Mouse (Mus musculus): ENCODE data around the gene Olfr522. TPM values are rescaled to one million over a fixed set of nuclear protein-coding genes. Genes with fewer than 3 reads are reported as not detected.

Gene Olfr522
- polyA plus RNA-seq, 1 experiment from 2014 or later, result not detected

- peak; percentile 43 for ATAC-seq
- no peak overlapping the region for H3K27ac ChIP-seq (ENCODE audit: low read length)
- no peaks in the 10 kb centered on the region for H3K27me3 ChIP-seq (ENCODE audit: control insufficient read depth, insufficient read depth, low read depth, low read length)
- no peaks in the 10 kb centered on the region; the same call in 1 of the 2 replicates for H3K4me1 ChIP-seq (ENCODE audit: control insufficient read depth, insufficient read depth, low read length)
- H3K9me3 ChIP-seq (replicated peaks; ENCODE audit: control insufficient read depth, low read length, poor library complexity, severe bottlenecking), result no peaks in the 10 kb centered on the region
- peak overlapping the region; percentile 82 for H3K4me2 ChIP-seq (ENCODE audit: low read length)
- 9% methylated on average over 5 of the region's 5 CpGs for WGBS
- no peaks in the 10 kb centered on the region for H3K36me3 ChIP-seq (ENCODE audit: control insufficient read depth, insufficient read depth, low read length)
- peak overlapping the region; percentile 65 for H3K4me3 ChIP-seq (ENCODE audit: low read depth, low read length)
- H3K9ac ChIP-seq (ENCODE audit: low read depth, low read length), result peak overlapping the region; percentile 84
Observed at GRCm38 (mm10) chr7:140126022-140126350, 38.6 kb downstream of the Olfr522 start.

DNA sequence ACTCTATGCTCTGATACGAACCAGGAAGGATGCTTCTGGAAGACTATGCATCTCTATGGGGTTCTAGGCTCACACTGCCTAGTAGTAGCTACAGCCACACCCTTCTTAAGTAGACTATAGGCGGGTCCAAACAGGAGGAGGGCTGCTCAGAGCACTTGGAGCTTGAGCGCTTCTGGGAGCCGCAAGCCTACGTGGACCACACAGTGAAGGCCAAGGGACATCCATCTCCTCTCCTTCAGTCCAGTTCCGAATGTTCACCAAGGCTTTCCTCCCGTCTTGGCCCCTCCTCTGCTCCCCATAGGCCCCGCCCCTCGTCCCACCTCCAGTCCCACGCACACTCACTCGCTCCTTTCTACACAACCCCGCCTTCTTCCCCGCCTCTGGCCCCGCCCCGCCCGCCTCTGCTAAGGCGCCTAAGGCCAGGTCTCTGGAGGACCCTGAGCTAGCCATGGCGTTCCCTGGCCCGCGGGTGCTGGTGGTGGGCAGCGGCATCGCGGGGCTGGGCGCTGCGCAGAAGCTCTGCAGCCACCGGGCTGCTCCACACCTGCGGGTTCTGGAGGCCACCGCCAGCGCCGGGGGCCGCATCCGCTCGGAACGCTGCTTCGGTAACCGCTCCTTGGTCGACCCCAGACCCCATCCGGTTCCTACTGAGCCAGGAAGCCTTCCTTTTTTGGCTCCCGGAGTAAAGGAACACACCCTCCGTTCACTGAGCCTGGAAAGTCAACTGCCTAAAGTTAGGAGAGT, 39.1 kb downstream of the Olfr522 start:
- peak overlapping the region; percentile 65 for H3K4me3 ChIP-seq (ENCODE audit: low read depth, low read length)
- H3K4me2 ChIP-seq (ENCODE audit: low read length), result peak overlapping the region; percentile 82
- no peaks in the 10 kb centered on the region for H3K36me3 ChIP-seq (ENCODE audit: control insufficient read depth, insufficient read depth, low read length)
- H3K9me3 ChIP-seq (replicated peaks; ENCODE audit: control insufficient read depth, low read length, poor library complexity, severe bottlenecking), result no peaks in the 10 kb centered on the region
- no peak overlapping the region for H3K27ac ChIP-seq (ENCODE audit: low read length)
- H3K4me1 ChIP-seq (ENCODE audit: control insufficient read depth, insufficient read depth, low read length), result no peaks in the 10 kb centered on the region; the same call in 1 of the 2 replicates
- WGBS, result 1% methylated on average over 40 of the region's 40 CpGs
- peak overlapping the region; percentile 84 for H3K9ac ChIP-seq (ENCODE audit: low read depth, low read length)
- H3K27me3 ChIP-seq (ENCODE audit: control insufficient read depth, insufficient read depth, low read depth, low read length), result no peaks in the 10 kb centered on the region
- peak; percentile 95 for ATAC-seq

DNA sequence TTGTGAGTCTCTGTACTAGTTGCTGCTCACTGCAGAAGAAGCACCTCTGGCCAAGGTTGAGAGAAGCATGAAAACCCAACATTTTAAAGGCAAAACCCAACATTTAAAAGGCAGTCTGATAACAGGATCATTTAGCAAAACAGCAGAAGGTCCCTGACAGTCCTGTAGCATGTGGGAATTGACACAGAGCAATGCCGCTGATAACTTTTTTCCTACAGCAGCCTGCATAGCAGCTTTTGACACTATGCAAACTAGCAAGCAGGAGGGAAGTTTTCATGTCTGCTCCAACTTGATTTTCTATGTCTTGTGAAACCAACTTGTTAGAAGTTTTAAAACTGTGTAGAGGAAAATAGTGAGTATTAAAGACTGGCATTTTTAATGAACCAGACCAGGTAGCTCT, 40.2 kb downstream of the Olfr522 start:
- WGBS, result 97% methylated on average over 1 of the region's 1 CpGs

GRCm38 (mm10) chr7:140122765-140123164, 41.8 kb downstream of the Olfr522 start:
- Histone ChIP-seq H3K4me1 (ENCODE audit: control insufficient read depth, insufficient read depth, low read length) (no peaks in the 10 kb centered on the region; the same call in 1 of the 2 replicates), H3K9ac (ENCODE audit: low read depth, low read length) (no peak overlapping the region), H3K4me3 (ENCODE audit: low read depth, low read length) (no peak overlapping the region), H3K4me2 (ENCODE audit: low read length) (no peak overlapping the region), H3K36me3 (ENCODE audit: control insufficient read depth, insufficient read depth, low read length) (no peaks in the 10 kb centered on the region), H3K27ac (ENCODE audit: low read length) (no peak overlapping the region), H3K27me3 (ENCODE audit: control insufficient read depth, insufficient read depth, low read depth, low read length) (no peaks in the 10 kb centered on the region), H3K9me3 (replicated peaks; ENCODE audit: control insufficient read depth, low read length, poor library complexity, severe bottlenecking) (no peaks in the 10 kb centered on the region)
- ATAC-seq, result no peak
- 33% methylated on average over 4 of the region's 4 CpGs for WGBS

More for the DNA sequence above, 40.2 kb downstream of the Olfr522 start:
- Histone ChIP-seq H3K36me3 (ENCODE audit: control insufficient read depth, insufficient read depth, low read length) (no peaks in the 10 kb centered on the region), H3K27me3 (ENCODE audit: control insufficient read depth, insufficient read depth, low read depth, low read length) (no peaks in the 10 kb centered on the region), H3K4me2 (ENCODE audit: low read length) (no peak overlapping the region), H3K9ac (ENCODE audit: low read depth, low read length) (no peak overlapping the region), H3K9me3 (replicated peaks; ENCODE audit: control insufficient read depth, low read length, poor library complexity, severe bottlenecking) (no peaks in the 10 kb centered on the region), H3K4me3 (ENCODE audit: low read depth, low read length) (no peak overlapping the region), H3K27ac (ENCODE audit: low read length) (no peak overlapping the region), H3K4me1 (ENCODE audit: control insufficient read depth, insufficient read depth, low read length) (no peaks in the 10 kb centered on the region; the same call in 1 of the 2 replicates)
- no peak for ATAC-seq

DNA sequence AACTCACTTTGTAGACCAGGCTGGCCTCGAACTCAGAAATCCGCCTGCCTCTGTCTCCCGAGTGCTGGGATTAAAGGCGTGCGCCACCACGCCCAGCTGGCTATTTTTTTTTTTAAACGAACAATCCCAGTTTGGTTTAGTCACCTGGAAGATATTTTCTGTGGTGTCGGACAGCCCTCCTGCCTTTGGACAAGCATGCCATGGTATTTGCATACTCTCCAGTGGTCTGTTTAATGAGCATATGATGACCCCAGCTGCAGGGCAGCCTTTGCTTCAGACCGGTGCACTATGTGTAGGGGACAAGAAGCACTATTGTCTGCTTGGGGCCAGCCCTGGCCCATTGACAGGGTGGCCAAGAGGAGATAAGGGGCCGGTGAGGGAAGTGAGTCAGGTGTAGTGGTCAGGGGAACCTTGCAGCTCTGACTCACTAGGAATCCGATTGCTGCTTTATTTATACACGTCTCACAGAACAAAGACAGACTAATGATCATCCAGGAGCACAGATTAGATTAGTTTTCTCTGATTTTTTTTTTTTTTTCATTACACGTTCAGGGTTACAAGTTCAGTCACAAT, 43.1 kb downstream of the Olfr522 start:
- no peak overlapping the region for H3K27ac ChIP-seq (ENCODE audit: low read length)
- H3K27me3 ChIP-seq (ENCODE audit: control insufficient read depth, insufficient read depth, low read depth, low read length), result no peaks in the 10 kb centered on the region
- H3K9ac ChIP-seq (ENCODE audit: low read depth, low read length), result no peak overlapping the region
- peaks cover 5% of the 10 kb centered on the region; the same call in 1 of the 2 replicates for H3K4me1 ChIP-seq (ENCODE audit: control insufficient read depth, insufficient read depth, low read length)
- no peak overlapping the region for H3K4me2 ChIP-seq (ENCODE audit: low read length)
- no peak for ATAC-seq
- 74% methylated on average over 11 of the region's 13 CpGs for WGBS
- H3K9me3 ChIP-seq (replicated peaks; ENCODE audit: control insufficient read depth, low read length, poor library complexity, severe bottlenecking), result no peaks in the 10 kb centered on the region
- no peaks in the 10 kb centered on the region for H3K36me3 ChIP-seq (ENCODE audit: control insufficient read depth, insufficient read depth, low read length)
- H3K4me3 ChIP-seq (ENCODE audit: low read depth, low read length), result no peak overlapping the region

- 97% methylated on average over 2 of the region's 2 CpGs for WGBS
- H3K36me3 ChIP-seq (ENCODE audit: control insufficient read depth, insufficient read depth, low read length), result no peaks in the 10 kb centered on the region
- no peak overlapping the region for H3K4me2 ChIP-seq (ENCODE audit: low read length)
- H3K9me3 ChIP-seq (replicated peaks; ENCODE audit: control insufficient read depth, low read length, poor library complexity, severe bottlenecking), result no peaks in the 10 kb centered on the region
- H3K27me3 ChIP-seq (ENCODE audit: control insufficient read depth, insufficient read depth, low read depth, low read length), result no peaks in the 10 kb centered on the region
- H3K27ac ChIP-seq (ENCODE audit: low read length), result no peak overlapping the region
- no peak for ATAC-seq
- peaks cover 8% of the 10 kb centered on the region; the same call in 1 of the 2 replicates for H3K4me1 ChIP-seq (ENCODE audit: control insufficient read depth, insufficient read depth, low read length)
- no peak overlapping the region for H3K4me3 ChIP-seq (ENCODE audit: low read depth, low read length)
- no peak overlapping the region for H3K9ac ChIP-seq (ENCODE audit: low read depth, low read length)
Observed at GRCm38 (mm10) chr7:140120484-140120883, 44.1 kb downstream of the Olfr522 start.

GRCm38 (mm10) chr7:140116329-140117054, 48.1 kb downstream of the Olfr522 start, which contains the start of gene Echs1:
Echs1 (minus strand) TSS chr7:140116476.
- Histone ChIP-seq H3K9ac (ENCODE audit: low read depth, low read length) (peak within 1 kb of the TSS; percentile 86), H3K27ac (ENCODE audit: low read length) (peak within 1 kb of the TSS; percentile 84), H3K27me3 (ENCODE audit: control insufficient read depth, insufficient read depth, low read depth, low read length) (no peaks in the 10 kb centered on the region), H3K9me3 (replicated peaks; ENCODE audit: control insufficient read depth, low read length, poor library complexity, severe bottlenecking) (no peaks in the 10 kb centered on the region), H3K4me2 (ENCODE audit: low read length) (peak within 1 kb of the TSS; percentile 87), H3K36me3 (ENCODE audit: control insufficient read depth, insufficient read depth, low read length) (no peaks in the 10 kb centered on the region), H3K4me1 (ENCODE audit: control insufficient read depth, insufficient read depth, low read length) (peaks cover 11% of the 10 kb centered on the region; the same call in 1 of the 2 replicates), H3K4me3 (ENCODE audit: low read depth, low read length) (peak within 1 kb of the TSS; percentile 68)
- 3% methylated on average over 28 of the region's 28 CpGs for WGBS
- peak; percentile 96 for ATAC-seq

DNA sequence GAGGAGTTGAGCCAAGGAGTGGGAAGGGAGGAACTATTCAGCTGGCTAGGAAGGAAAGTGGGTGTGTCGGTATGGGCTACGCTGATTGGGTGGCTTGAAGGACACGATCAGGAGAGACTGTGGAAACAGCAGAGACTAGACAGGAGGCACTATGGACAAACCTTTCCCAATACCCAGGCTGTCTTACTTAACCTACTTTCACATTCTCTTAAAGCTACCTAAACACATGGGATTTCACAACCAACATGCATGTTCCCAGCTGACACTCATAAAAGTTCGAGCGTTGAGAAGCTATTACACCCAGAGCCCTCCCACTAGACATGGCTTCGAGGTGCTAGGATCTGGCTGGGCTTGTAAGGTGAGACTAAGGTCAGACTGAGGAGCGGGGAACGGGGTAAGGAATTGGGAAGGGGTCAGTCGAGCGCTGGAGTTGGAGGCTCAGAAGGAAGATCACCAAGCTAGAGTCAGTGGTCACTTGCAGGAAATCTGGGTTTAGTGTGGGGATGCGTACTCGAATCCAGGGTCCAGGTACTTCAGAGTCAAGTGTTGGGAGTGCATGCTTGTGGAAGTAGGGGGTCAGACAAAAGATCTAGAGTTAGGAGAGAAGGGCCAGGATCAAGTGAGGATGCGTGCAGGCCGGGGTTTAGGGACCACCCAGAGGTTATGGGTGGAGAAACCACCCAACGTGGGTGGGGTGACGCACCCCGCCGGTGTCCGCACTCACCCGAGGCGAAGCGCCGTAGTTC, 48.8 kb downstream of the Olfr522 start, which contains the start of gene Paox:
Paox (plus strand) TSS at position 217 of the 746 bp plus-strand sequence.
- no peaks in the 10 kb centered on the region for H3K27me3 ChIP-seq (ENCODE audit: control insufficient read depth, insufficient read depth, low read depth, low read length)
- H3K27ac ChIP-seq (ENCODE audit: low read length), result peak within 1 kb of the TSS; percentile 84
- H3K9me3 ChIP-seq (replicated peaks; ENCODE audit: control insufficient read depth, low read length, poor library complexity, severe bottlenecking), result no peaks in the 10 kb centered on the region
- peak; percentile 71 for ATAC-seq
- H3K36me3 ChIP-seq (ENCODE audit: control insufficient read depth, insufficient read depth, low read length), result peaks cover 2% of the 10 kb centered on the region; the same call in 1 of the 2 replicates
- peaks cover 11% of the 10 kb centered on the region; the same call in 1 of the 2 replicates for H3K4me1 ChIP-seq (ENCODE audit: control insufficient read depth, insufficient read depth, low read length)
- H3K4me3 ChIP-seq (ENCODE audit: low read depth, low read length), result peak within 1 kb of the TSS; percentile 68
- H3K9ac ChIP-seq (ENCODE audit: low read depth, low read length), result peak within 1 kb of the TSS; percentile 86
- H3K4me2 ChIP-seq (ENCODE audit: low read length), result peak within 1 kb of the TSS; percentile 87
- 3% methylated on average over 23 of the region's 23 CpGs for WGBS

All from midbrain, embryonic 16.5 days (tissue).